Mouse (Mus musculus) midbrain, embryonic 10.5 days (tissue): ENCODE measurements around the gene Ptpn23. TPM values are rescaled to one million over a fixed set of nuclear protein-coding genes. Genes with fewer than 3 reads are reported as not detected.

Experiments
- DNase-seq: peaks from one replicate; pipeline ENCODE4 v3.0.0-alpha.2; 2017; ENCODE audit warnings: low spot score
- H3K27ac ChIP-seq: fragments of 300-500 bp; sonication (generic); replicated peaks from 2 replicates; pipeline ENCODE4 v1.5.1; 2016; ENCODE audit warnings: mild to moderate bottlenecking
- H3K27me3 ChIP-seq: fragments of 300-500 bp; sonication (generic); 2 replicates; pipeline ENCODE4 v1.6.1; 2016; ENCODE audit warnings: low read depth, mild to moderate bottlenecking; ENCODE audit not compliant: poor library complexity, severe bottlenecking
- H3K36me3 ChIP-seq: fragments of 300-500 bp; sonication (generic); 2 replicates; pipeline ENCODE4 v1.6.1; 2016; ENCODE audit warnings: mild to moderate bottlenecking, moderate library complexity
- H3K4me1 ChIP-seq: fragments of 300-500 bp; sonication (generic); 2 replicates; pipeline ENCODE4 v1.6.1; 2016
- H3K4me3 ChIP-seq: fragments of 300-500 bp; sonication (generic); 2 replicates; pipeline ENCODE4 v1.5.1; 2016; ENCODE audit warnings: mild to moderate bottlenecking, moderate library complexity
- H3K9me3 ChIP-seq: fragments of 300-500 bp; sonication (generic); replicated peaks from 2 replicates; pipeline ENCODE4 v1.6.1; 2016; ENCODE audit warnings: mild to moderate bottlenecking
- WGBS: fragments of 180-500 bp; shearing (Covaris S2); methylation state at CpG from one replicate; pipeline ENCODE4 v1.1.7; 2016; 5-methylcytosine and 5-hydroxymethylcytosine counted together
- polyA plus RNA-seq: library from polyadenylated mRNA; unstranded; fragments of >200 nt; fragmentation: Nextera tagmentation; extraction: Ambion mirVana; gene quantifications from 2 replicates; pipeline ENCODE4 v1.2.1, GENCODE M21; 2016

Ptpn23 gene
- 14.2 and 16.6 TPM in 2 replicates for polyA plus RNA-seq

DNA sequence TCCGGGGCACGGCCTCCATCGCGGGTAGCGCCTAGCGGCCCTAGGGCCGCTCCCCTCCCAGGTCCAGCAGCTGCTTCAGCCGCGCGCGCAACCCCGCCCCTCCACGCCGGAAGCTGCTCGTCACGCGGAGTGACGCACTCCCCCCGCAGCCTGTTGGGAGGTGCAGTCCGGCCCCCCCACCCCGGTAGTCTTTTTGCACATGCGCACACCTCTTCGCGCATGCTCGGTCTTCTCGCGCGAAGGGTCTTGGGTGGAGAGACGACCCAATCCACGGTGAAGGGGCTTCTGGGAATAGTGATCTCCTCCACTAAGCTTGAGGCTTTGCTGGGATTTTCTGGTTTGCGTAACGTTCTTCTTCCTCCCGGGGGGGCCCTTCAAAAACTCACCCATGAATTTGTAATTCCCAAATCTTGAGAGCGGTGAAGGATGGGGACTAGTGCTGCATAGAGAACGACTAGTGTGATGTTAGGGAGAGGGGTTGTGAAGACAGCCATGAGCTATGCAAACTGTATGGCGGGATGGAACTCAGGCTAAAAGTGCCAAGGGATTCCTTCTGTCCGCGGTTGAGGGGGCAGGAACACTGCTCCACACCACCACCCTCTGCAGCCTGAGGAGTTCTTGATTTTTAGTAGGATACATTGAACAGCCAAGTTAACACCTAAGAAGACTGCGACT is at the start of gene Ptpn23:
Ptpn23 (minus strand) TSS at position 115 of the 675 bp plus-strand sequence.
- WGBS: under 1% methylated on average over 39 of the region's 39 CpGs
- Histone ChIP-seq H3K4me1 (peaks cover 34% of the 10 kb centered on the region), H3K4me3 (peak within 1 kb of the TSS; percentile 78), H3K36me3 (peaks cover 22% of the 10 kb centered on the region), H3K27me3 (no peaks in the 10 kb centered on the region), H3K9me3 (no peaks in the 10 kb centered on the region), H3K27ac (peak within 1 kb of the TSS; percentile 90)
- peak; percentile 98 for DNase-seq

- peaks cover 23% of the 10 kb centered on the region for H3K36me3 ChIP-seq
- DNase-seq: no peak
- no peak overlapping the region for H3K4me3 ChIP-seq
- WGBS: 88% methylated on average over 3 of the region's 3 CpGs
- H3K27me3 ChIP-seq: no peaks in the 10 kb centered on the region; the same call in 1 of the 2 replicates
- H3K27ac ChIP-seq: no peak overlapping the region
- H3K9me3 ChIP-seq: no peaks in the 10 kb centered on the region
- H3K4me1 ChIP-seq: peaks cover 5% of the 10 kb centered on the region
These were observed 44.5 kb upstream of the Ptpn23 start for GRCm38 (mm10) chr9:110452523-110452922.

DNA sequence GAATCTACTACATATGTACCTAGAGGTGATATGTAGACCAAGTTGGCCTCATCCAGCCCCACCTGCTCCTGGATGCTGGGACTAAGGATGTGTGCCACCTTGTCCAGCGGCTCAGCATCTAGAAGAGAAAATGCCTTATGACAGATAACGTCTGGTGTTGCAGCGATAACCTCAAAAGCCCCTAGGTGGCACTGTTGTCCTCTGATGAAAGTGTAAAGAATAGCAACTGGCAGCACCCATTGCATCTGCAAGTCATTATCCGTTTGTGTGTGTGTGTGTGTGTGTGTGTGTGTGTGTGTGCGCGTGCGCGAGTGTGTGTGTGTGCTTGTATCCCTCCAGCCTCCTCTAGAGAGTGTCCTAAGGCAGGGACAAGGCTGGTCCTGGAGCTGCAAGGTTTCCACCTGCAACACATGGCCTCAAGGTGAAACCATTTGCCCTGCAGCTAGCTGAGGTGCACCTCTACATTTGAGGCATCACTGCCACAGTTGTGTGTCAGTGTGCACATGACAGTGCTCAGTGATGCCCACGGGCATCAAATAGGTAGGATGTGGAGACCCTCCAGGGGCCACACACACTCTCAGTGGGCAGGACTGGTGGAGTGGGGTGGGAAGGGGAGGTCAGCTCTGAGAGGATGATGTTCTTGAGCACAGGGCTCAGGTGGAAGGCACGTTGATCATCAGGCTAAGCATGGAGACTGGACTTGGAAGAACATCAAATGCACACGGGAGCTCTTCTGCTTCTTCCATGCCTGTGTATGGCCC is 41.0 kb upstream of the Ptpn23 start:
- H3K4me3 ChIP-seq: no peak overlapping the region
- H3K27ac ChIP-seq: no peak overlapping the region
- no peaks in the 10 kb centered on the region for H3K9me3 ChIP-seq
- H3K4me1 ChIP-seq: peaks cover 5% of the 10 kb centered on the region
- no peaks in the 10 kb centered on the region for H3K27me3 ChIP-seq
- peak; percentile 73 for DNase-seq
- 32% methylated on average over 11 of the region's 11 CpGs for WGBS
- H3K36me3 ChIP-seq: peaks cover 29% of the 10 kb centered on the region

GRCm38 (mm10) chr9:110448356-110448755 is 40.3 kb upstream of the Ptpn23 start:
- no peaks in the 10 kb centered on the region for H3K9me3 ChIP-seq
- WGBS: 86% methylated on average over 15 of the region's 15 CpGs
- no peak overlapping the region for H3K4me3 ChIP-seq
- no peak for DNase-seq
- peaks cover 5% of the 10 kb centered on the region for H3K4me1 ChIP-seq
- no peak overlapping the region for H3K27ac ChIP-seq
- no peaks in the 10 kb centered on the region for H3K27me3 ChIP-seq
- peaks cover 36% of the 10 kb centered on the region for H3K36me3 ChIP-seq

GRCm38 (mm10) chr9:110440559-110440958 is 32.5 kb upstream of the Ptpn23 start:
- Histone ChIP-seq H3K27me3 (no peaks in the 10 kb centered on the region), H3K36me3 (peaks cover 40% of the 10 kb centered on the region), H3K4me1 (no peaks in the 10 kb centered on the region), H3K4me3 (no peak overlapping the region), H3K27ac (no peak overlapping the region), H3K9me3 (no peaks in the 10 kb centered on the region)
- whole genome bisulfite sequencing: 95% methylated on average over 6 of the region's 6 CpGs
- no peak for DNase-seq

- no peaks in the 10 kb centered on the region for H3K9me3 ChIP-seq
- 66% methylated on average over 5 of the region's 5 CpGs for WGBS
- no peaks in the 10 kb centered on the region for H3K4me1 ChIP-seq
- no peak for DNase-seq
- no peaks in the 10 kb centered on the region for H3K27me3 ChIP-seq
- H3K27ac ChIP-seq: no peak overlapping the region
- H3K4me3 ChIP-seq: no peak overlapping the region
- peaks cover 46% of the 10 kb centered on the region for H3K36me3 ChIP-seq
These were observed 32.0 kb upstream of the Ptpn23 start for GRCm38 (mm10) chr9:110440049-110440448.

GRCm38 (mm10) chr9:110436041-110436440 is 28.0 kb upstream of the Ptpn23 start:
- no peak for DNase-seq
- Histone ChIP-seq H3K36me3 (peaks cover 50% of the 10 kb centered on the region), H3K9me3 (no peaks in the 10 kb centered on the region), H3K4me3 (no peak overlapping the region), H3K27ac (no peak overlapping the region), H3K27me3 (no peaks in the 10 kb centered on the region), H3K4me1 (no peaks in the 10 kb centered on the region)
- WGBS: 95% methylated on average over 11 of the region's 11 CpGs

GRCm38 (mm10) chr9:110433045-110433444 is 25.0 kb upstream of the Ptpn23 start:
- Histone ChIP-seq H3K9me3 (no peaks in the 10 kb centered on the region), H3K4me1 (no peaks in the 10 kb centered on the region), H3K27me3 (no peaks in the 10 kb centered on the region), H3K4me3 (no peak overlapping the region), H3K27ac (no peak overlapping the region), H3K36me3 (peaks cover 64% of the 10 kb centered on the region)
- no peak for DNase-seq
- 94% methylated on average over 2 of the region's 2 CpGs for WGBS

DNA sequence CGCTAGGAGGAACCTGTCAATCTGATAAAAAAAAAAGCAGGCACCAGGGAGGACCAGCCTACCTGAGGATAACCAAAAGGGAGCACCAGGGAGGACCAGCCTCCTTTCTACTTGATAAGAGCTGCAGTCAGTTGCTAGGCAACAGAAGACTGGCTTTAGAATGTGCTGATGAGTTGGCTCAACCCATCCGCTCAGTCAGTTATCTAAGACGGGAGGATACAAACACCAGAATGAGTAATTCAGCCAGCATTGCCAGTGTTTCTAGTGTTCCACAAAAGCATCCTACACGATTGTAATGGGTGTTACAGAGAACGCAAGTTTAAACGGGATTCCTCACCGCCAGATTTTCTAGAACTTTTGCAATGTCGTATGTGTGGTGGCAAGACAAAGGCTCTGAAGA is 23.2 kb upstream of the Ptpn23 start:
- DNase-seq: no peak
- Histone ChIP-seq H3K36me3 (peaks cover 69% of the 10 kb centered on the region), H3K27ac (no peak overlapping the region), H3K27me3 (no peaks in the 10 kb centered on the region), H3K4me3 (no peak overlapping the region), H3K4me1 (no peaks in the 10 kb centered on the region), H3K9me3 (no peaks in the 10 kb centered on the region)
- 80% methylated on average over 8 of the region's 8 CpGs for WGBS

GRCm38 (mm10) chr9:110419511-110420112 is 11.6 kb upstream of the Ptpn23 start, which contains the start of gene Ngp:
Ngp (plus strand) TSS chr9:110419747.
- Histone ChIP-seq H3K9me3 (no peaks in the 10 kb centered on the region), H3K27ac (no peak within 1 kb of the TSS), H3K4me3 (no peak within 1 kb of the TSS), H3K36me3 (no peaks in the 10 kb centered on the region), H3K4me1 (no peaks in the 10 kb centered on the region), H3K27me3 (no peaks in the 10 kb centered on the region)
- WGBS: 89% methylated on average over 12 of the region's 12 CpGs
- no peak for DNase-seq

GRCm38 (mm10) chr9:110413785-110414184 is 5.8 kb upstream of the Ptpn23 start:
- WGBS: 57% methylated on average over 9 of the region's 9 CpGs
- Histone ChIP-seq H3K27me3 (no peaks in the 10 kb centered on the region), H3K4me1 (peaks cover 12% of the 10 kb centered on the region), H3K9me3 (no peaks in the 10 kb centered on the region), H3K36me3 (no peaks in the 10 kb centered on the region), H3K4me3 (no peak overlapping the region), H3K27ac (no peak overlapping the region)
- DNase-seq: peak; percentile 46

GRCm38 (mm10) chr9:110412926-110413325 is 4.9 kb upstream of the Ptpn23 start:
- no peaks in the 10 kb centered on the region for H3K27me3 ChIP-seq
- peaks cover 16% of the 10 kb centered on the region for H3K4me1 ChIP-seq
- no peaks in the 10 kb centered on the region for H3K36me3 ChIP-seq
- no peaks in the 10 kb centered on the region for H3K9me3 ChIP-seq
- no peak overlapping the region for H3K27ac ChIP-seq
- no peak for DNase-seq
- H3K4me3 ChIP-seq: no peak overlapping the region
- 77% methylated on average over 7 of the region's 7 CpGs for WGBS
